Mouse (Mus musculus): ENCODE results near the gene Vmn1r149.
"Not testable (repeated sequence)": the region's sequence is repeated elsewhere in the genome, so short reads cannot be mapped to it uniquely, and the experiment has no call there.

Gene Vmn1r149

DNA sequence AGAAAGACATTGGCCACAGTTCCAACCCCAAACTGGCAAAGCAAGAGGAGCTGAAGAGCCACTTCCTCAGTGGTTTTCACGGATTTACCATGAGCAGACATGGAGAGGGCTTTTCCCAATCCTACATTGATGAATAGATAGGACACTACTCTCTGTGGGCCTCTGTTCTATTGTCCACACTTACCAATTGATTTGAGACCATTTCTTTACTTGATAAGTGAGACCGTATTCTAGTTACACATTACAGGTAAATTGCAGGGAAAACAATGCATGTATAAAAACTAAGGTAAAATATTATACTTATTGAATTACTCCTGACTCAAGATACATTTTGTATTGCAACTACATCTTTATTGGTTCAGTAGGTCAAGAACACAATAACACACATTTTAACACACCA is at the start of gene Vmn1r149:
Vmn1r149 (minus strand) TSS at position 101 of the 400 bp plus-strand sequence.
- not testable (repeated sequence) for DNase-seq

DNA sequence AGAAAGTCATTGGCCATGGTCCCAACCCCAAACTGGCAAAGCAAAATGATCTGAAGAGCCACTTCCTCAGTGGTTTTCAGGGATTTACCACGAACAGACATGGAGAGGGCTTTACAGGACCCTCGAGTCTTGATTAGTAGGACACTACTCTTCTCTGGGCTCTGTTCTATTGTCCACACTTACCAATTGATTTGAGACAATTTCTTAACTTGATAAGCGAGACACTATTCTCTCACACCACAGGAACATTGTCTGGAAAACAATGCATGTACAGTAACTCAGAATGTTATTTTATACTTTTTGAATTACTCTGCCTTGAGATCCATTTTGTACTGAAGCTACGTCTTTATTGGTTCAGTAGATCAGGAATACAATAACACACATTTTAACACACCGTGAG is 25.9 kb upstream of the Vmn1r149 start, which contains the start of gene Gm10665:
Gm10665 (minus strand) TSS at position 101 of the 400 bp plus-strand sequence.
- not testable (repeated sequence) for DNase-seq

DNA sequence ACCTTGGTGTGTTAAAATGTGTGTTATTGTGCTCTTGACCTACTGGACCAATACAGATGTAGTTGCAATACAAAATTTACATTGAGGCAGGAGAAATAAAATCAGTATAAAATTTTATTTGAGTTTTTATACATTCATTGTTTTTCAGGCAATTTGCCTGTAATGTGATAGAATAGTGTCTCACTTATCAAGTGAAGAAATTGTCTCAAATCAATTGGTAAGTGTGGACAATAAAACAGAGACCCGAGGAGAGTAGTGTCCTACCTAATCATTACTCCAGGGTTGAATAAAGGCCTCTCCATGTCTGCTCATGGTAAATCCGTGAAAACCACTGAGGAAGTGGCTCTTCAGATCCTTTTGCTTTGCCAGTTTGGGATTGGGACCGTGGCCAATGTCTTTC is 24.7 kb downstream of the Vmn1r149 start, which contains the start of gene Vmn1r148:
Vmn1r148 (plus strand) TSS at position 301 of the 400 bp plus-strand sequence.
- not testable (repeated sequence) for DNase-seq

All from cerebellum, adult 9-11 months (tissue).